Mouse (Mus musculus) liver, adult 2 months (tissue): ENCODE data around the gene Hras. TPM values are rescaled to one million over a fixed set of nuclear protein-coding genes. Genes with fewer than 3 reads are reported as not detected.

Source experiments
- DNase-seq: peaks from one replicate; pipeline ENCODE4 v3.0.0-alpha.2; 2011; ENCODE audit warnings: low read depth, low spot score; ENCODE audit errors: extremely low read depth
- H3K27ac ChIP-seq: fragments of 200-500 bp; replicated peaks from 2 replicates; pipeline ENCODE4 v1.5.1; 2012; ENCODE audit warnings: low read depth, mild to moderate bottlenecking, control low read depth, inconsistent platforms, low read length; ENCODE audit not compliant: insufficient read depth
- H3K27me3 ChIP-seq: fragments of 200-500 bp; 2 replicates; pipeline ENCODE4 v1.6.1; 2012; ENCODE audit warnings: mild to moderate bottlenecking, moderate library complexity, low read length, inconsistent platforms; ENCODE audit not compliant: control insufficient read depth, insufficient read depth
- H3K36me3 ChIP-seq: fragments of 200-500 bp; 2 replicates; pipeline ENCODE4 v1.6.1; 2012; ENCODE audit warnings: low read length, inconsistent platforms; ENCODE audit not compliant: control insufficient read depth, insufficient read depth
- H3K4me1 ChIP-seq: fragments of 200-500 bp; 2 replicates; pipeline ENCODE4 v1.6.1; 2011; ENCODE audit warnings: low read length; ENCODE audit not compliant: control insufficient read depth, insufficient read depth
- H3K4me3 ChIP-seq: fragments of 200-500 bp; 2 replicates; pipeline ENCODE4 v1.5.1; 2011; ENCODE audit warnings: low read depth, mild to moderate bottlenecking, control low read depth, low read length, moderate library complexity; ENCODE audit not compliant: insufficient read depth
- H3K79me2 ChIP-seq: fragments of 200-500 bp; 2 replicates; pipeline ENCODE4 v1.6.1; 2012; ENCODE audit warnings: inconsistent platforms, mild to moderate bottlenecking, low read length, moderate library complexity; ENCODE audit not compliant: control insufficient read depth, insufficient read depth
- H3K9ac ChIP-seq: fragments of 200-500 bp; 2 replicates; pipeline ENCODE4 v1.6.1; 2012; ENCODE audit warnings: low read depth, mild to moderate bottlenecking, control low read depth, inconsistent platforms, low read length
- CTCF ChIP-seq: fragments of 200-500 bp; IDR thresholded peaks from 2 replicates; pipeline ENCODE4 v1.5.1; 2011; ENCODE audit warnings: low read depth, low read length, control low read depth
- POLR2A ChIP-seq: fragments of 200-500 bp; IDR thresholded peaks from 2 replicates; pipeline ENCODE4 v1.6.1; 2011; ENCODE audit warnings: low read length, control low read depth; ENCODE audit not compliant: insufficient read depth; ENCODE audit errors: extremely low read depth
- WGBS: fragments of 180-500 bp; shearing (Covaris S2); methylation state at CpG from one replicate; pipeline ENCODE4 v1.1.7; 2018; 5-methylcytosine and 5-hydroxymethylcytosine counted together
- polyA plus RNA-seq: library from polyadenylated mRNA; depleted of rRNA; stranded (reverse); fragments of >200 nt; gene quantifications from 2 replicates; pipeline ENCODE4 v1.2.3, GENCODE M21; 2012
- total RNA-seq: library from RNA; depleted of rRNA; stranded (reverse); fragments of >200 nt; gene quantifications from 2 replicates; pipeline ENCODE4 v1.2.3, GENCODE M21; 2014

The Hras gene
- total and polyA plus RNA-seq, 2 experiments = 37.6 to 50.4 TPM

DNA sequence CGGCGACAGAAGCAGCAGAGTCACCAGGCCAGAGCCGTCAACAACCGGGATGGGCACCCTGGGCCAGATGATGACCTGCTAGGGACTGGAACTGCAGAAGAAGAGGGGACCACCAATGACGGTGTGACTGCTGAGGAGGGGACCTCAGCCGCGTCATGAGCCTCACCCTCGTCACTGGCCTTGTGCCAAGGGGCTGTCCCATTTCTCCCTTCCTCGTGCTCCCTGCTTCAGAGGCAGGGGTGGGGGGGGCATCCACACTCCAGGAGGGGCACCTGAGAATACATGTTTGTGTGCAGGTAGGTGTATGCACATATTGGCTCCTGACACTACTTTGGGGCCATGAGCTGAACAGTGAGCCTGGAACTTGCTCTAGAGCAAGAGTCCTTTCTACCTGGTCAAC lies 38.4 kb downstream of the Hras start:
- Histone ChIP-seq H3K27me3 (no peaks in the 10 kb centered on the region), H3K79me2 (no peaks in the 10 kb centered on the region), H3K36me3 (peaks cover 15% of the 10 kb centered on the region; the same call in 1 of the 2 replicates), H3K4me1 (no peaks in the 10 kb centered on the region), H3K9ac (no peak overlapping the region), H3K27ac (no peak overlapping the region), H3K4me3 (no peak overlapping the region)
- no peak for DNase-seq
- WGBS = 81% methylated on average over 9 of the region's 9 CpGs
- TF ChIP-seq POLR2A (no peak), CTCF (no peak)

DNA sequence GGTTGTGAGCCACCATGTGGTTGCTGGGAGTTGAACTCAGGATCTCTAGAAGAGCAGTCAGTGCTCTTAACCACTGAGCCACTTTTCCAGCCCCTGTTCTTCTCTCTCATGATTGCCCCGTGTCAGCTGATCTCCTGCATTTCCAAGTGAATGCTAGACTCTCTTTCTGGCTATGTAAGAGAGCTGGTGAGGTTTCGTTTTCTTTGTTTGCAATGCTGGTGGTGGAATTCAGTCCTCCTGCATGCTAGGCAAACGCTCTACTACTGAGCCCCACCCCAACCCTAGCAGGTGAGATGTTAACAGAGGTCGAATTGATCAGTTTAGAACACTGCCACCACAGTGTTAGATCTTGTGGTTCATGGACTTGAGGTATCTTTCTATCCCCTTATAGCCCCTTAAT lies 45.2 kb downstream of the Hras start:
- Histone ChIP-seq H3K27me3 (no peaks in the 10 kb centered on the region), H3K79me2 (no peaks in the 10 kb centered on the region), H3K4me1 (no peaks in the 10 kb centered on the region), H3K36me3 (no peaks in the 10 kb centered on the region), H3K27ac (no peak overlapping the region), H3K4me3 (no peak overlapping the region), H3K9ac (no peak overlapping the region)
- 65% methylated on average over 4 of the region's 4 CpGs for WGBS
- no peak for TF ChIP-seq POLR2A
- no peak for TF ChIP-seq CTCF
- no peak for DNase-seq

DNA sequence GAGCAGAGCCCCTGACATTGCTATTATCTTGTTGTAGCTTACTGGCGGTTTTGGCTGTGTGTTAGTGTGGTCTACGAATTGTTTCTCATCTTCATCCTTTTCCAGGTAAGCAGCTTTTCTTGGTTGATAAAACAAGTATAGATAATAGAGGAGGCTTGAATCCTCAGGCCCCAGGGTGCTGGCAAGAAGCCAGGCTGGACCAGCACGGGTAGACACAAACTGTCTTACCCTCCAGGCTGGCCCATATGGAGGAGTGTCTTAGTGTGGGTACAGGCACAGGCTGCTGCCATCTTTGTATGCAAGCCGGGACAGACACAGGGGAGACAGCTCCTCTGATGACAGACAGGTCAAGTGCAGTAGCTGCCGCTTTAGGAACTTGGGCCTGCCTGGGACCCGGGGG lies 46.8 kb downstream of the Hras start:
- DNase-seq = no peak
- Histone ChIP-seq H3K9ac (no peak overlapping the region), H3K27me3 (no peaks in the 10 kb centered on the region), H3K79me2 (no peaks in the 10 kb centered on the region), H3K36me3 (no peaks in the 10 kb centered on the region), H3K4me3 (no peak overlapping the region), H3K4me1 (no peaks in the 10 kb centered on the region), H3K27ac (no peak overlapping the region)
- 89% methylated on average over 6 of the region's 6 CpGs for WGBS
- no peak for TF ChIP-seq POLR2A
- TF ChIP-seq CTCF = no peak

DNA sequence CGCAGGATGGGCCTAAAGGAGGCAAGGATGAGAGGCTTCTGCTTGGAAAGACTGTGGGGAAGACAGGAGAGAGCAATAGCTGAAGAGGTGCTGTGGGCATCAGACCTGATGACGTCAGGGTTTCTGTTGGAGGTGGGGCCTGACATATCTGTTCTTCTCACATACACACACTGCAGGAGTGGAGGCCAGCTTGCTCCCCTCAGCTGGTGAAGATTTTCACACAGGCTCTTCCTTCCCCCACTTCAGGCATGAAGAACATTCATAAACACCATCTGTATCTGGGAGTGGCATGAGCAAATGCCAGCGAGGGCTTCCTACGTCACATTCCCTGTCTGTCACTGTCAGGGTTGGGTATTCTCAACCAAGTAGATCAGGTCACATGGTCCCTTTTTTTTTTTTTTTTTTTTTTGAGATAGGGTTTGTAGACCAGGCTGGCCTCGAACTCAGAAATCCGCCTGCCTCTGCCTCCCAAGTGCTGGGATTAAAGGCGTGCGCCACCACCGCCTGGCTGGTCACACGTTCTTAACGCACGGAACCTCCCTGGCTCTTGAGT lies 47.7 kb downstream of the Hras start:
- no peaks in the 10 kb centered on the region for H3K27me3 ChIP-seq
- no peak overlapping the region for H3K4me3 ChIP-seq
- TF ChIP-seq CTCF (no peak), POLR2A (no peak)
- WGBS = 95% methylated on average over 12 of the region's 12 CpGs
- no peaks in the 10 kb centered on the region for H3K36me3 ChIP-seq
- H3K79me2 ChIP-seq = no peaks in the 10 kb centered on the region
- no peak overlapping the region for H3K9ac ChIP-seq
- no peaks in the 10 kb centered on the region for H3K4me1 ChIP-seq
- no peak overlapping the region for H3K27ac ChIP-seq
- no peak for DNase-seq

DNA sequence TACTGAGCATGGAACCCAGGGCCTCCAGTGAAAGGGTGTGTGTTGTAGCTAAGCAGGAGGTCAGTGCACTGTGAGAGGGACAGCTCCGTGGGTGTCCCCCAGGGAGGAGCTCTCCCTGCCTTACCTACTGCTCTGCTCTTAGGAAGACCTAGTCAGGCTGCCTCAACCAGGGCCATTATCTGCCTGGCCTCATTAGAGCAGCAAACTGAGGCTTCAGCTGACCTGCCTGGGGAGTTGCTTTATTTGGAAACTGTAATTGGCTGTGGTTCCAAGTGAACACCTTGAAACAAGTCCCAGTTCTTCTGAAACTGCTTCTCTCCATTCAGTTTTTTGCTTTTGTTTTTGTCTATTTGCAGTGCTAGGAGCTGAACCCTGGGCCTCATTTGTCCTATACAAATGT lies 48.4 kb downstream of the Hras start:
- TF ChIP-seq CTCF (no peak), POLR2A (no peak)
- H3K27me3 ChIP-seq = no peaks in the 10 kb centered on the region
- no peaks in the 10 kb centered on the region for H3K79me2 ChIP-seq
- WGBS = 73% methylated on average over 1 of the region's 1 CpGs
- no peak overlapping the region for H3K4me3 ChIP-seq
- H3K4me1 ChIP-seq = no peaks in the 10 kb centered on the region
- no peak for DNase-seq
- H3K36me3 ChIP-seq = no peaks in the 10 kb centered on the region
- H3K27ac ChIP-seq = no peak overlapping the region
- no peak overlapping the region for H3K9ac ChIP-seq

DNA sequence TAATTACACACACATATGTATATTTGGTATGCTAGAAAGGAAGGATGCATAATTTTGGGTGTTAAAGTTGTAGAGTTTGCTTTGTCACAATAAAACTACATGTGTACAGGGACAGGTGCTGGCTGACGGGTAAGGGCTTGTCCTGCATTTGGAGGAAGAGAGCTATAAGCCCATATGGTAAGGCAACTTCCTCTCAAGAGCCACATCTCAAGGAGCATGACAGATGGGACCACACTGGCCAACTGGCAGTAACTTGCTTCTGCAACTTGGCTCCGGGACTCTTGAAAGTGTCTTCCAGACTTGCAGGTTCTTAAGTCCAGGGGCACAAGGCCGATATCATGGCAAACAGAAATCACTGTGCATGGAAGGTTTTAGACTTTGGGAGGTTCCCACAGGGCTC lies 49.2 kb downstream of the Hras start:
- Histone ChIP-seq H3K27ac (no peak overlapping the region), H3K36me3 (no peaks in the 10 kb centered on the region), H3K9ac (no peak overlapping the region), H3K4me3 (no peak overlapping the region), H3K79me2 (no peaks in the 10 kb centered on the region), H3K4me1 (no peaks in the 10 kb centered on the region), H3K27me3 (no peaks in the 10 kb centered on the region)
- WGBS = 90% methylated on average over 3 of the region's 3 CpGs
- TF ChIP-seq CTCF (no peak), POLR2A (no peak)
- DNase-seq = no peak
